ENCODE assay signal across 8 mouse cellular contexts in genomic region chr11:19013141-19014112, GRCm38 (mm10). TPM values are rescaled to one million over a fixed set of nuclear protein-coding genes. Genes with fewer than 3 reads are reported as not detected.
DNase-seq lines count a peak whose midpoint lies in the region; ATAC-seq lines count a peak whose summit lies in the region.

No protein-coding gene starts in this region.

- no peak for ATAC-seq in heart, embryonic 16.5 days (replicated peaks; ENCODE audit: extremely low read depth, insufficient read depth, low FRiP score)
- ATAC-seq in liver, embryonic 12.5 days = no peak
- ATAC-seq in neural tube, embryonic 15.5 days (ENCODE audit: low FRiP score) = peak; percentile 7; the same call in 1 of the 2 replicates
- ATAC-seq in frontal cortex, adult (ENCODE audit: low TSS enrichment) = no peak

- peak overlapping the region; percentile 89 for H3K4me2 ChIP-seq in heart, embryonic 16.5 days (ENCODE audit: low read depth, low read length)
- H3K4me2 ChIP-seq in liver, embryonic 12.5 days = peak overlapping the region; percentile 89
- H3K4me2 ChIP-seq in neural tube, embryonic 15.5 days = peak overlapping the region; percentile 87

- peak overlapping the region; percentile 69 for H3K4me3 ChIP-seq in heart, embryonic 16.5 days (ENCODE audit: low read length)
- peak overlapping the region; percentile 65 for H3K4me3 ChIP-seq in liver, embryonic 12.5 days
- peak overlapping the region; percentile 73 for H3K4me3 ChIP-seq in neural tube, embryonic 15.5 days (replicated peaks)

- H3K27ac ChIP-seq in heart, embryonic 16.5 days (ENCODE audit: low read length) = peak overlapping the region; percentile 90
- peak overlapping the region; percentile 27; the same call in 1 of the 2 replicates for H3K27ac ChIP-seq in liver, embryonic 12.5 days
- H3K27ac ChIP-seq in neural tube, embryonic 15.5 days (replicated peaks) = peak overlapping the region; percentile 100

- H3K36me3 ChIP-seq in heart, embryonic 16.5 days (ENCODE audit: control insufficient read depth, insufficient read depth) = peaks cover 4% of the 10 kb centered on the region; the same call in 1 of the 2 replicates
- H3K36me3 ChIP-seq in liver, embryonic 12.5 days = peaks cover 12% of the 10 kb centered on the region; the same call in 1 of the 2 replicates
- no peaks in the 10 kb centered on the region for H3K36me3 ChIP-seq in neural tube, embryonic 15.5 days

- peak overlapping the region; percentile 100 for H3K9ac ChIP-seq in heart, embryonic 16.5 days (ENCODE audit: low read length)
- peak overlapping the region; percentile 74; the same call in 1 of the 2 replicates for H3K9ac ChIP-seq in liver, embryonic 12.5 days
- peak overlapping the region; percentile 70 for H3K9ac ChIP-seq in neural tube, embryonic 15.5 days (replicated peaks)

- peaks cover 30% of the 10 kb centered on the region for H3K4me1 ChIP-seq in heart, embryonic 16.5 days (ENCODE audit: control insufficient read depth, insufficient read depth, low read length)
- H3K4me1 ChIP-seq in liver, embryonic 12.5 days = peaks cover 21% of the 10 kb centered on the region
- peaks cover 39% of the 10 kb centered on the region for H3K4me1 ChIP-seq in neural tube, embryonic 15.5 days

- no peaks in the 10 kb centered on the region for H3K9me3 ChIP-seq in heart, embryonic 16.5 days (replicated peaks; ENCODE audit: control insufficient read depth, low read length)
- no peaks in the 10 kb centered on the region for H3K9me3 ChIP-seq in liver, embryonic 12.5 days (replicated peaks)
- no peaks in the 10 kb centered on the region for H3K9me3 ChIP-seq in neural tube, embryonic 15.5 days (replicated peaks)

- intact Hi-C loops in heart, postnatal 25 days (cut with DNase I) = no loop called here

- DNase-seq in heart, adult 11 months = peak; percentile 92
- no peak for DNase-seq in heart, postnatal 25 days (ENCODE audit: low spot score)
- DNase-seq in cerebellum, postnatal 36 days = peak; percentile 58 to 70
- DNase-seq in ovary, postnatal 14 days (ENCODE audit: low spot score) = no peak

- 11% methylated on average over 25 of the region's 25 CpGs for WGBS in heart, embryonic 16.5 days
- 26% methylated on average over 25 of the region's 25 CpGs for WGBS in liver, embryonic 12.5 days (ENCODE audit: insufficient replicate concordance)
- WGBS in neural tube, embryonic 15.5 days = 11% methylated on average over 25 of the region's 25 CpGs

- H3K27me3 ChIP-seq in heart, embryonic 16.5 days (ENCODE audit: control insufficient read depth, insufficient read depth, low read length) = no peaks in the 10 kb centered on the region
- H3K27me3 ChIP-seq in liver, embryonic 12.5 days (replicated peaks) = peaks cover 51% of the 10 kb centered on the region
- no peaks in the 10 kb centered on the region for H3K27me3 ChIP-seq in neural tube, embryonic 15.5 days (replicated peaks)

RNA-seq across cellular contexts. Expression of gene Meis1, which starts 5.4 kb away (rescaled TPM):
- total RNA-seq in heart, postnatal 25 days (2021) = 10 to 100 TPM; 26.5 to 31.4 TPM
- 59.8 and 61.6 TPM in 2 replicates for polyA plus RNA-seq in heart, embryonic 16.5 days (2015; fragmentation: Nextera tagmentation; extraction: Ambion mirVana)
- 24.6 TPM in 2 replicates for polyA plus RNA-seq in liver, embryonic 12.5 days (2016; fragmentation: Nextera tagmentation; extraction: Ambion mirVana)
- 156 and 166 TPM in 2 replicates for polyA plus RNA-seq in neural tube, embryonic 15.5 days (2015; fragmentation: Nextera tagmentation; extraction: Ambion mirVana)

Comparison
In these comparisons a context has a peak if more than half of its experiments do, and no peak if none do; other contexts are left out.
1. DNase-seq: peak in heart, adult 11 months (single experiment) and cerebellum, postnatal 36 days (2 of 2); none in heart, postnatal 25 days (single experiment) and ovary, postnatal 14 days (single experiment).
2. H3K27ac ChIP-seq: peak in every context shown above with its lines; median percentile 100 in neural tube, embryonic 15.5 days; 90 in heart, embryonic 16.5 days; 27 in liver, embryonic 12.5 days.
3. Peak in every context shown above with its lines, with median percentiles within 50 percentile points of each other: H3K4me2 ChIP-seq, H3K4me3 ChIP-seq and H3K9ac ChIP-seq.